Mouse (Mus musculus) spleen, postnatal 10 days (tissue): ENCODE measurements around the gene Fabp2.
"Not testable (repeated sequence)": the region's sequence is repeated elsewhere in the genome, so short reads cannot be mapped to it uniquely, and the experiment has no call there.

ENCODE experiments used
- DNase-seq, 2 experiments: peaks; one replicate each; pipeline ENCODE4 v3.0.0; 2021 to 2022; ENCODE audit warnings: low spot score in 2 of 2

The Fabp2 gene

DNA sequence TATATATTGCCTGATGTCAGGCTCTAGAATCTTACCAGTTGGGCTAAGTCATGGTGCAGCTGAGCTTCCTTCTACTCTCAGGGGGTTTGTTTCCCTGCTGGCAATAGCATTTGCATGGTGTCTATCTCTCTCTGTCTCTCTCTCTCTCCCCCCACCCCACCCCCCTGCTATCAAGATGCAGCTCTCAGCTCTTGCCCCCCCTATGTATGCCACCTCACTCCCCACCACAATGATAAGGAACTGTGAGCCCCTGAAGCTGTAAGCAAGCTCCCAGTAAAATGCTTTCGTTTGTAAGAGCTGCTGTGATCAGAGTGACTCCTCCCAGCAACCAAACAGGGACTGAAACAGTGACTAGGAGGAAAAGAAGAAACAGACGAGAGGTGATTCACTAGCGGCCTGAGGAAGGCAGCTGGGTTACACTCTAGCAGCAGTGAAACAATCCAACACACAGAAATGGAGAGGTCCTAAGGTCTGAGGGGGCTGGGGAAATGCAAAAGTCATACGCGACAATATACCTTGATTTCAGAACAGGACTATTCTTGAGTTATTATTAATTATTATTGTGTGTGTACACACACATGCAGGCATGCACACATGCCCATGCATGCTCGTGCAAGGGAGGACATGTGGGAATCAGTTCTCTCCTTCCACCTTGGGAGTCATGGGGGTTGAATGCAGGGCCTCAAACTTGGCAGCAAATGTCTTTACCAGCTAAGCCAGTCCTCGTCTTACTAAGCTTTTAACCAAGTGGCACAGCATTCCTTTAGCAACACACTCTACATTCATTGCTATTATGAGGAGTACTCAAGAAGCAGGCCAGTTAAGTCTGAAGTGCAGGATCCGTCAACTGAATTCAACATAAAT, 25.9 kb downstream of the Fabp2 start:
- no peak for DNase-seq

DNA sequence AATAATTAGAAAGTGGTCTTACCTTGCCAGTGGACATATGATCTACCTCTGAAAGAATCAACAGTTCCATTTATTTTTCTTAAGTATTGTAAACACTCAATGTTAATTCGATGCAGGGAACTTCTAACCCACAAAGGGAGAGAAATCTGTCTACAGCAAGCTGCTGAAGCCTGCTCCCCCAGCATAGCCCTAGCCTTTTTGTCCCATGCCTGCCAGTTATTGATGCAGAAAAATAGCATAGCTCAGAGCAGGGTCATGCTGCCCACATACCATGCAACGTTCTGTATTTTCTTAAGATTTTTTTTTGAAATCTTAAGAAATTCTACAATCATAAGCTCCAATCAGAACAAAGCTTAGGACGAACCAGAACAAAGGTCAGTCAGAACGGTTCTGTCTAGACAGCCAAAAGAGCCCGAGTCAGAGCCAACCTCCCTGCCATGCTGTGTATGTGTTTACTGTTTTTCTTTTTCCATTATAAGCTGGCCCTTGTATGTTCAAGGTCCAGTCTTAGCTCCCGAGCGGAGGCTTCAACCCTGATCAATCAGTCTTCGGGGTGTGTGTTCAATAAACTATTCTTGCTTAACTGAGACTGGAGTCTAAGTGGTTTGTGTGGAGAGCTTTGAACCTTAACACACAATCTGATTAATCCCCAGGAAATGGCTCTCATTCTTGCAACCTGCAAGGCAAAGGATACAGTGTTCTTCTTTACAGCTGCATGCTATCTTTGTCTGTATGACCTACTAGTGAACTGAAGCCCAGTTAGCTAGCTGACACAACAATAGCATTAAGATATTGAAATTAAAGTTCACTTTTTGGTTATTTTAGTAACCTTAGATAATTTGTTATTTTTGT, 27.0 kb downstream of the Fabp2 start:
- no peak for DNase-seq

DNA sequence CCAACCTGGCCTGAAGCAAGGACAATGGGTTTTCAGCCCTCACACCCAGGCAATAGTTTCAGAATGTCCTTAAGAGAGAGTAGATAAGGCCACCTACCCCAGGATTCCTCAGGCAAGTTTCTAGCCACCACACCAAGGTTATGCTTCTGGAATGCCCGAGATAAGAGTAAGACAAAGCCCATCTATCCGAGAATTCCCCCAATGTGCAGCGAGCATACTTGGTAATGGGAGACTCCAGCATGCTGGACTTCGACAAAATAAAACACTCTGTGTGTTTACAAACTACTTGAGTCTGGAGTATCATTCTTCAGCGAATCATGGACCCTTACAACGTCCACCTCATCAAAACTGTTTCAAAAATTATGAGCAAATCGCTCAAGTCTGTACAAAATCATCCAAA, 28.3 kb downstream of the Fabp2 start:
- DNase-seq: no peak

DNA sequence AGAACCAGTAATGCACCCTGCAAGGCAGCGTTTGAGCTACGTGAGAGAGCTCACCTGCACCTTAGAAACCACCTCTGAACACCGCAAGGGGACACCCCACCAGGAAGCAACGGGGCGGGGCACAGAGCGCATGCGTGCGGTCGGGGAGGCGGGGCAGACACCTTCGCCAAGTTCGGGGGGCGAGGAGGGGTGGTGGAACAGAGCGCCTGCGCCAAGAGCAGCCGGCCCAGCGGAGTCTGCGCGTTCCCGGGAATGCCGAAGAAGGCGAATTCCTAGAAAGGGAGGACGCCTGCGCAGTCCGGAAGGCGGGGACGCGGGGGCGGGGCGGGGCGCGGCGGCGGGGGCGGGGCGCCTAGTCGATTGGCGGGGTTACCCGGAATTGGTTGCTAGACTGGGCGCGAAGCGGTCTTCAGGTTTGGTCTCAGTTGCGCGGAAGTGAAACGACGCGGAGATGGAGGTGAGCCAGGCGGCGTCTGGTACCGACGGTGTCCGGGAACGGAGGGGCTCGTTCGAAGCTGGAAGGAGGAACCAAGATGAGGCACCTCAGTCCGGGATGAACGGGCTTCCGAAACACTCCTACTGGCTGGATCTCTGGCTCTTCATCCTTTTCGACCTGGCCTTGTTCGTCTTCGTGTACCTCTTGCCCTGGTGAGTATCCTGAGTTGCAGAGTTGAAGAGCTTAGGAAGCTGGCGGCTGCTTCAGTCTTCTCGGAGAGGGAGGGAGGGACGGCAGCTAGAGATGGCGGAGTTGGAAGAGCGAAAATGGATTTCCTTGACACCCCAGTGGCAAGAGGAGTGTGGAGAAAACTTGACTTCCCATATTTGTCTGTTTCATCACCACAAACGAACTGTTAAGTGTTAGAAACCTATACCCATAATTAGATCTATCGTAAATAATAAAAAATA, 29.4 kb downstream of the Fabp2 start, which contains the start of gene 1810037I17Rik:
1810037I17Rik (plus strand) TSS at position 195 of the 906 bp plus-strand sequence.
- DNase-seq: peak; percentile 88 to 92

DNA sequence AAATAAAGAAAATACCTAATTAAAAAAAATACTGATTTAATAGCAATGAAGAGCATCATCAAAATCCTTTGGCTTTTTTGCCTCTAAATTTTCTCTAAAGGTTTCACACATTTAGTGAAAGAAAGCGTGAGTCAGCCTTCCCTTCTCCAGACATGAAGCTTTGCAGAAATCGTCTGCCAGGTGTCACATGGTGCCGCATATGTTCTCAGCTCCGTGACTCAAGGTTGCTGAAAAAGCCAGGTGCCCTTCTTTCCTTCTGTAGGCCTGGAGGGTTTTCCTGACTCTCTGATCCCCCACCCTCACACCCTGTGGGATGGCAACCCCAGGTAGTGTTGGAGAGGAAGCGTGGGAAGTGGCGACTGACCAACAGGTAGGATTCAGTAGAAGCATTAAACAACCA, 34.9 kb downstream of the Fabp2 start:
- no peak for DNase-seq

DNA sequence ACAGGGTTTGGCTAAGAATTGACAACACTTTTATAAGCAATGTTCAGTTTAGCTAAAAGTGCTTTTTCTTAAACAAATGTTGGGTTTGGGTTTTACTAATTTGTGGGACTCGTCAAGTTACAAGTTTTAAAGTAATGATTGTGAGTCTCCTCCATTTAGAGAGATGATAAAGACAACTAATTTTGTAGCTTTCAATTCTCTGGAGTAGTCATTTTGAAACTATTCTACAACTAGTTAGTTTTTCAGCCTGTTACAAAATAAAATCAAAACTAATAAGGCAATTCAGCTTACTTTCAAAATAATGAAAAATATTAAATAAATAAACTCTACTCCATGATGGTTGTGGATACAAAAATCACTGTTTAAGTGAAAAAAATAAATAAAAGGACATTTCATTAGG, 37.6 kb downstream of the Fabp2 start:
- no peak for DNase-seq

DNA sequence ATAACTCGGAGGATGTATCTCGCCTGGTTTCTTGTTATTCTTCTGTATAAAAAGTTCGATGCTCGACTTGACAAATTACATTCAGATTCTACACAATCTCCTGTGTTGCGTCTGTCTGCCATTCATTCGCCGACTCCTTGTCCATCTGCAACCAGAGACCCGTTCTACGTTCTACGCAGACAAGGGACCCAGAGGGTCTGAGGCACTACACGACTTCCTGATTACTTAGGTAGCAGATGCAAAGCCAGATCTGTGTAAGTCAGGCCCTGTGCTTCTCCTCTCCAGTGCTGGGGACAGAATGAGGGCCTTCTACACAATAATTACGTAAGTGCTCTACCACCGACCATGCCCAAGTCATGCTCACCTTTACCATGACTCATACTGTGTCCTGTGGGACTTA, 42.3 kb downstream of the Fabp2 start:
- not testable (repeated sequence) for DNase-seq

DNA sequence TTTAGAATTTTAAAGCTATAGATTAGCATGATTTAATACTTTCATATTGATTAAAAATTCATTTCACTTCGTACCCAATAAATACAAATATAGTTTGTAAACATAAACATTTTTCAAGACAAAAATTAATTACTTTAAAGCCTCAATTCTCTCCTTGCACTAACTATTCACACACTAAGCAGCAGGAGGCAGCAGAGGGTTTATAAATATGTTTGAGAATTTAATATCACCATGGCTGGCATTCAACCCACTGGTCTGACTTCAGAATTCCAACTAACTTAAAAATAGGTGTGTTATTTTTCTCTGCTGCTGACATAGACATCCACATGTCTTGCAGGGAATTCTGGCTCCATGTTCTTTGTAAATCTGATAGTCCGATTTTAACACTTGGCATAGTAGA, 44.3 kb downstream of the Fabp2 start:
- peak in 1 of 2 experiments; percentile 37 for DNase-seq

DNA sequence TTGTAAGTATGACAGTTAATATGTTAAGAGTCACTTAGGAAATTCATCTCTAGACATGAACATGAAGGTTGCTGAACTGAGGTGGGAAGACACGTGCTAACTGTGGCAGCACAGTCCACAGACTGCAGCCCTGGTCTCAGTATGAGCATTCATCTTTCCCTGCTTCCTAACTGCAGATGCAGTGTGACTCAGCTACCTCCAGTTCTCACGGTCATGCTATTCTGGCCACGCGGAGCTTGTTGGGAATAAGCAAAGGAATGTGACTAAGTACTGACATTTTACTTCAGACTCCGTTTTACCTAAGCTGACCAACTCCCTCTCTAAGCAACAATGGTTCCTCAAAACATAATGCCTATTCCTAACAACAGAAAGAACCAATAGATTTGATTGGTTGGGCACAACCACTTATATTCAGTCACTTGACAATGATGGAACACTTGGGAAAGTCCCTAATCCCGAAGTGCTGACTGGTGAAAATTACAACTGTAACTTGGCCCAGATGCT, 48.6 kb downstream of the Fabp2 start:
- DNase-seq: no peak
